8 mouse cellular contexts compared by ENCODE assay signal in the genomic region with DNA sequence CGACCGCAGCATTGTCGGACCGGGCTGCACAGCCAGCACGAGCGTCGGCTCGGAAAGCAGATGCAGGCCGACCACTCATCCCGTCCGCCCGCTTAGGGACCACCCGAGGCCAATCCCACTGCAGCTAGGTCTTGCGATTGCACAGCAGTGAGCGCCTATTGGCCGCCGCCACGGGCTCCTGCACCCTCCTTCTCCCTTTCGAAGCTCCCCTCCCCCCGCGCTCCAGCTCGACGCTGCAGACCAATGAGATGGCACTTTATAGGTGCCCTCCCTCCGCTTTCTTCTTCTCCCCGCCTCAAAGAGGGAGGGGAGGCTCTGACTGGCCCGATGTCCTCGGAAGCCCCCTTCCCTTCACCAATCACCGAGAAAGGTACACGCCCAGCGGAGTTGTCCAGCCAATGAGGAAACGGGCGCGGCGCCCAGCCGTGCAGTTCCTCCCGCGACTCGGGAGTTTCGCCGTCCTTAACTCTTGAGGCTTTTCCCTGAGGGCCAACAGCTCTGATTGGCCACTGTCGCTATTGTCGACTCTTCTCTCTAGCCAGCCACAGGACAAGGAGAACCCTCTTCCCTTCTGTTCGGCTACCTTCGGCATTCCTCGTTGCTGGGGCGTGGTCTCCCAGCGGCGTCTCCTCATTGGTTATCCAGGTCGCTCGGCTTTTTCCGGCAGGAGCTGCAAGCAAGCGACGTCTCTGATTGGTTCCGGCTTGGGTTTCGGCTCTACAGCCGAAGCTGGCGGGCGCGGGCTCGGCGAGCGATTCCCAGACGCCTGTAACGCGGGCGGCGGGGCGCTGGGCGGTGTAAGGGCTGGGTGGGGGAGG. TPM values are rescaled to one million over a fixed set of nuclear protein-coding genes. Genes with fewer than 3 reads are reported as not detected.
DNase-seq lines count a peak whose midpoint lies in the region; ATAC-seq and TF ChIP-seq lines count a peak whose summit lies in the region.

A gene (plus strand): TSS at position 373 of the 818 bp plus-strand sequence.

- under 1% methylated on average over 67 of the region's 69 CpGs for WGBS in forebrain, embryonic 15.5 days
- 1% methylated on average over 69 of the region's 69 CpGs for WGBS in lung, adult 2 months

- peak within 1 kb of the TSS; percentile 93 for H3K27ac ChIP-seq in ES-E14 (ENCODE audit: insufficient read depth, low read depth, low read length, poor library complexity, severe bottlenecking)
- H3K27ac ChIP-seq in forebrain, embryonic 15.5 days (replicated peaks): peak within 1 kb of the TSS; percentile 99

- H3K36me3 ChIP-seq in ES-E14 (ENCODE audit: control insufficient read depth, insufficient read depth, low read length, poor library complexity, severe bottlenecking): no peaks in the 10 kb centered on the region
- no peaks in the 10 kb centered on the region for H3K36me3 ChIP-seq in forebrain, embryonic 15.5 days

- in situ Hi-C loops in ES-E14 (cut with MboI; ENCODE audit: low sequenced_read_pairs in 2 of 2, unreplicated experiment in 2 of 2): no loop called here

- no peak for TF ChIP-seq CTCF in lung, adult 2 months (IDR thresholded peaks at IDR 0.05; ENCODE audit: insufficient read depth, low read length)

- peak; percentile 97 for DNase-seq in ES-E14 (ENCODE audit: low read depth, low spot score)
- peak; percentile 100 for DNase-seq in cerebellum, adult 11-12 months
- DNase-seq in heart, postnatal 25 days (ENCODE audit: low spot score): peak; percentile 100
- DNase-seq in layer of hippocampus, adult 18-20 months (ENCODE audit: low spot score in 2 of 2): peak; percentile 100
- DNase-seq in lung, adult 2 months: peak; percentile 99
- DNase-seq in thymus, adult 18-20 months: peak; percentile 99 to 100

- peak within 1 kb of the TSS; percentile 82 for H3K4me2 ChIP-seq in forebrain, embryonic 15.5 days (replicated peaks)

- H3K4me1 ChIP-seq in ES-E14 (ENCODE audit: control insufficient read depth in 2 of 2, insufficient read depth in 2 of 2, low read length in 2 of 2, poor library complexity in 1 of 2): peaks cover 0 to 5% of the 10 kb centered on the region in 2 experiments; a peak in 2 of 4 replicates
- H3K4me1 ChIP-seq in forebrain, embryonic 15.5 days: peaks cover 23% of the 10 kb centered on the region
- no peaks in the 10 kb centered on the region; the same call in 1 of the 2 replicates for H3K4me1 ChIP-seq in lung, adult 2 months (ENCODE audit: control insufficient read depth, insufficient read depth, low read length)

- H3K9ac ChIP-seq in ES-E14 (ENCODE audit: insufficient read depth, low read depth, low read length, poor library complexity, severe bottlenecking): peak within 1 kb of the TSS; percentile 97
- H3K9ac ChIP-seq in forebrain, embryonic 15.5 days (replicated peaks): peak within 1 kb of the TSS; percentile 100

- H3K4me3 ChIP-seq in ES-E14 (ENCODE audit: insufficient read depth in 1 of 2, low read depth in 1 of 2, low read length in 2 of 2, poor library complexity in 1 of 2, severe bottlenecking in 1 of 2): peak within 1 kb of the TSS; percentile 98
- peak within 1 kb of the TSS; percentile 72 for H3K4me3 ChIP-seq in forebrain, embryonic 15.5 days
- peak within 1 kb of the TSS; percentile 89 for H3K4me3 ChIP-seq in lung, adult 2 months (replicated peaks; ENCODE audit: extremely low read depth, low read depth, low read length)

- no peaks in the 10 kb centered on the region for H3K9me3 ChIP-seq in ES-E14 (ENCODE audit: control insufficient read depth, insufficient read depth, low read depth, low read length)
- no peaks in the 10 kb centered on the region for H3K9me3 ChIP-seq in forebrain, embryonic 15.5 days

- intact Hi-C loops in heart, postnatal 25 days (cut with DNase I): loop anchor here (2.0 to 5.0 kb wide), 2 partner anchors 97 to 106 kb away; no protein-coding TSS in a partner anchor

- no peaks in the 10 kb centered on the region for H3K27me3 ChIP-seq in forebrain, embryonic 15.5 days

- ATAC-seq in forebrain, embryonic 15.5 days (replicated peaks): peak; percentile 94
- peak; percentile 84 for ATAC-seq in neutrophil, adult 5-6 weeks (ENCODE audit: extremely low read depth, insufficient number of reproducible peaks, low FRiP score, poor library complexity, severe bottlenecking)

- TF ChIP-seq POLR2A in lung, adult 2 months (IDR thresholded peaks at IDR 0.05; ENCODE audit: borderline replicate concordance, extremely low read depth, low read depth, low read length): peak; percentile 98

TF ChIP-seq in ES-E14, 5 proteins besides CTCF, POLR2A, EP300 and RAD21:
- TF ChIP-seq ZC3H11A (IDR thresholded peaks at IDR 0.05; ENCODE audit: borderline replicate concordance, low read depth, low read length) (no peak), HCFC1 (IDR thresholded peaks at IDR 0.05; ENCODE audit: borderline replicate concordance, insufficient read depth, low read length) (0 out of 2 replicates have a peak, but pooled peaks have one; percentile 8), MAFK (IDR thresholded peaks at IDR 0.05; ENCODE audit: insufficient read depth, low read depth, low read length) (no peak), CHD2 (IDR thresholded peaks at IDR 0.05; ENCODE audit: low read depth, low read length) (peak; percentile 82), ZNF384 (IDR thresholded peaks at IDR 0.05; ENCODE audit: low read depth, low read length) (no peak)

RNA-seq across cellular contexts. Expression of the gene that starts here (rescaled TPM):
- total RNA-seq in ES-E14 (2012; rRNA removed): 15.7 and 19.5 TPM in 2 replicates
- polyA plus RNA-seq in forebrain, embryonic 15.5 days (2015; fragmentation: Nextera tagmentation; extraction: Ambion mirVana): 163 TPM in 2 replicates
- 10 to 100 TPM; 52.7 to 55.2 TPM for total RNA-seq in heart, postnatal 25 days (2021)
- 100 to 1,000 TPM; 145 to 146 TPM for total RNA-seq in layer of hippocampus, adult 18-20 months (2021)
- 18.6 and 20.8 TPM in 2 replicates for polyA plus RNA-seq in lung, adult 2 months (2012; rRNA removed)
- total RNA-seq in neutrophil, adult 5-6 weeks (2017): 54.5 and 60.2 TPM in 2 replicates

Comparison
In these comparisons a context has a peak if more than half of its experiments do, and no peak if none do; other contexts are left out.
1. Peak in every context shown above with its lines: DNase-seq, ATAC-seq, H3K4me3 ChIP-seq and H3K27ac ChIP-seq.